Mouse (Mus musculus) heart, adult 2 months (tissue): Measurements from ENCODE around the gene Irak3.

ENCODE experiments used
- CTCF ChIP-seq: fragments of 200-600 bp; IDR thresholded peaks from 2 replicates; pipeline ENCODE4 v1.8.1; 2022; ENCODE audit warnings: antibody characterized with exemption, mild to moderate bottlenecking, moderate library complexity
- POLR2A ChIP-seq: fragments of 200-500 bp; IDR thresholded peaks from 2 replicates; pipeline ENCODE4 v1.6.1; 2011; ENCODE audit warnings: mild to moderate bottlenecking, low read depth, low read length, control low read depth; ENCODE audit not compliant: insufficient read depth

DNA sequence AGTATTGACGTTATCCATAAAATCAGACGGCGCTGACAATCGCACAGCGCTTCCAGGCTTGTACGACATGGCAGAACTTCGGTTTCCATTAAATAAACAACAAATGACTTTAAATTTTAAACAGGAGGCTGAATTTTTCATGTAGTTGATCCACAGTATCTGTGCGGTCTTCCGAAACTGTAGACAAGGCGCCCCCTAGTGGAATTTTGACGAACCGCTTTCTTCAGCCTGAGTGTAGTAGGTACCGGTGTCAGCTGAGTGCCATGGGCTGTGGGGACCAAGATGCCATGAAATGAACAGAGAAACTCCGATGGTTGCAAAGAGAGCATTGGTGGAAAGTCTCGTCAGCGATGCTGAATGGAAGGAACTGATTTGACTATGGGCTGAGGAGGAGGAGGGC is 71.3 kb downstream of the Irak3 start:
- no peak for TF ChIP-seq POLR2A
- peak; percentile 71 for TF ChIP-seq CTCF
